22 mouse cellular contexts compared by ENCODE assay signal in the genomic region with DNA sequence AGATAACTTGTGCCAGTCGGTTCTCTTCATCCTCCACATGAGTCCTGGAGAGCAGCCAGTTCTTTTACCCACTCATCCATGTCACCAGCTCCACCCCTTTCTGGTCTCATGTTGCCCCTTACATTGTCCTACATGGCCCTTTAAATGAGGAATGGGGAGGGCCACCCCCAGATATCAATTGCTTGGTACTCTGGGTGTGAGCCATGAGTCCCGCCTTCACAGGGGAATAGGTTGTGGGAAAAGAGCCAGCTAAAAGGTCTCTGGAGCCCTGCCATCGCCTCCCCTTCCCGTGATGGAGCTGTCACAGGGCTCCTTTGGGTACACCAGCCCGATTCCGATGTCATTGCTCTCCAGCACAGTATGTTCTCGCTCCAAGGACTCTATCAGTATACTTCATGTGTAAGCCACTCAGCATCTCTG. TPM values are rescaled to one million over a fixed set of nuclear protein-coding genes. Genes with fewer than 3 reads are reported as not detected.
DNase-seq lines count a peak whose midpoint lies in the region; ATAC-seq lines count a peak whose summit lies in the region.
"Had no signal": no experiment of that assay in that cellular context is flagged by ENCODE, and none has a peak within 500 bp of the region (broad histone marks: within the 10 kb centered on the region; RNA-seq: fewer than 3 reads in every experiment).

No protein-coding gene starts in this region.

- H3K27me3 ChIP-seq in heart, embryonic 15.5 days, result 0 out of 2 replicates have a peak, but pooled peaks cover 4% of the 10 kb centered on the region
- peaks cover 13% of the 10 kb centered on the region; the same call in 1 of the 2 replicates for H3K27me3 ChIP-seq in heart, embryonic 10.5 days (ENCODE audit: insufficient read depth, poor library complexity, severe bottlenecking)
- H3K27me3 ChIP-seq in kidney, embryonic 15.5 days, result no peaks in the 10 kb centered on the region
- H3K27me3 ChIP-seq in kidney, embryonic 16.5 days (ENCODE audit: insufficient read depth, low read length), result no peaks in the 10 kb centered on the region
- H3K27me3 ChIP-seq: embryonic facial prominence, embryonic 13.5 days; forebrain, embryonic 13.5 days; hindbrain, embryonic 13.5 days had no signal

- WGBS in heart, embryonic 15.5 days, result 41% methylated on average over 7 of the region's 7 CpGs
- WGBS in heart, embryonic 10.5 days, result 77% methylated on average over 7 of the region's 7 CpGs
- WGBS in kidney, embryonic 15.5 days, result 75% methylated on average over 7 of the region's 7 CpGs
- 75% methylated on average over 7 of the region's 7 CpGs for WGBS in kidney, embryonic 16.5 days

- no peak overlapping the region for H3K4me3 ChIP-seq in heart, embryonic 15.5 days
- no peak overlapping the region for H3K4me3 ChIP-seq in heart, embryonic 10.5 days
- no peak overlapping the region for H3K4me3 ChIP-seq in kidney, embryonic 15.5 days (replicated peaks)
- H3K4me3 ChIP-seq in kidney, embryonic 16.5 days (ENCODE audit: low read length), result no peak overlapping the region
- H3K4me3 ChIP-seq: embryonic facial prominence, embryonic 13.5 days; forebrain, embryonic 13.5 days; hindbrain, embryonic 13.5 days had no signal

- no peak overlapping the region for H3K9ac ChIP-seq in heart, embryonic 15.5 days
- no peak overlapping the region for H3K9ac ChIP-seq in kidney, embryonic 15.5 days
- no peak overlapping the region for H3K9ac ChIP-seq in kidney, embryonic 16.5 days (replicated peaks; ENCODE audit: low read length)
- H3K9ac ChIP-seq: embryonic facial prominence, embryonic 13.5 days; forebrain, embryonic 13.5 days; hindbrain, embryonic 13.5 days had no signal

- H3K27ac ChIP-seq in heart, embryonic 15.5 days, result peak overlapping the region; percentile 81
- H3K27ac ChIP-seq in heart, embryonic 10.5 days, result no peak overlapping the region
- H3K27ac ChIP-seq in kidney, embryonic 15.5 days, result no peak overlapping the region
- no peak overlapping the region for H3K27ac ChIP-seq in kidney, embryonic 16.5 days (ENCODE audit: low read length)
- H3K27ac ChIP-seq: embryonic facial prominence, embryonic 13.5 days; forebrain, embryonic 13.5 days; hindbrain, embryonic 13.5 days; hindbrain, postnatal 0 days had no signal

- H3K36me3 ChIP-seq in heart, embryonic 15.5 days, result no peaks in the 10 kb centered on the region
- H3K36me3 ChIP-seq in heart, embryonic 10.5 days, result no peaks in the 10 kb centered on the region
- H3K36me3 ChIP-seq in kidney, embryonic 15.5 days, result no peaks in the 10 kb centered on the region
- H3K36me3 ChIP-seq in kidney, embryonic 16.5 days (ENCODE audit: insufficient read depth, low read length), result no peaks in the 10 kb centered on the region
- H3K36me3 ChIP-seq: embryonic facial prominence, embryonic 13.5 days; hindbrain, embryonic 13.5 days had no signal

- peaks cover 6% of the 10 kb centered on the region for H3K4me1 ChIP-seq in heart, embryonic 15.5 days (replicated peaks)
- H3K4me1 ChIP-seq in heart, embryonic 10.5 days, result no peaks in the 10 kb centered on the region
- H3K4me1 ChIP-seq in kidney, embryonic 15.5 days, result no peaks in the 10 kb centered on the region
- H3K4me1 ChIP-seq in kidney, embryonic 16.5 days (ENCODE audit: insufficient read depth, low read length), result no peaks in the 10 kb centered on the region
- H3K4me1 ChIP-seq: embryonic facial prominence, embryonic 13.5 days; forebrain, embryonic 13.5 days; hindbrain, embryonic 13.5 days had no signal

- DNase-seq in cerebellum, postnatal 14 days, result peak; percentile 24 to 48
- DNase-seq in cerebellum, postnatal 4 days (ENCODE audit: low spot score in 2 of 2), result no peak
- DNase-seq in heart, embryonic 10.5 days (ENCODE audit: low spot score), result no peak
- peak; percentile 21 for DNase-seq in kidney, adult 18-20 months
- DNase-seq in kidney, postnatal 36 days, result peak; percentile 42 to 66
- DNase-seq: adrenal gland, postnatal 10 days; cerebellum, adult 11-12 months; cerebellum, adult 9-10 months; gastrocnemius, postnatal 36 days; heart, adult 11 months; kidney, adult 11 months had no signal

- ATAC-seq in heart, embryonic 15.5 days (replicated peaks; ENCODE audit: insufficient number of reproducible peaks, insufficient read depth, low FRiP score, low read depth), result peak; percentile 86
- ATAC-seq in kidney, embryonic 15.5 days (replicated peaks; ENCODE audit: low FRiP score), result no peak
- ATAC-seq in kidney, embryonic 16.5 days (ENCODE audit: low FRiP score, low TSS enrichment), result no peak
- ATAC-seq: forebrain, embryonic 13.5 days; hindbrain, postnatal 0 days had no signal

- H3K9me3 ChIP-seq in heart, embryonic 15.5 days (replicated peaks), result no peaks in the 10 kb centered on the region
- no peaks in the 10 kb centered on the region for H3K9me3 ChIP-seq in heart, embryonic 10.5 days
- no peaks in the 10 kb centered on the region; the same call in 1 of the 2 replicates for H3K9me3 ChIP-seq in kidney, embryonic 15.5 days (replicated peaks)
- peaks cover 3% of the 10 kb centered on the region; the same call in 1 of the 2 replicates for H3K9me3 ChIP-seq in kidney, embryonic 16.5 days (ENCODE audit: low read length)
- H3K9me3 ChIP-seq: embryonic facial prominence, embryonic 13.5 days; hindbrain, embryonic 13.5 days had no signal

- no peak overlapping the region for H3K4me2 ChIP-seq in heart, embryonic 15.5 days
- no peak overlapping the region for H3K4me2 ChIP-seq in kidney, embryonic 15.5 days
- no peak overlapping the region for H3K4me2 ChIP-seq in kidney, embryonic 16.5 days (replicated peaks; ENCODE audit: low read depth, low read length)
- H3K4me2 ChIP-seq: embryonic facial prominence, embryonic 13.5 days; forebrain, embryonic 13.5 days; heart, embryonic 11.5 days; hindbrain, embryonic 13.5 days had no signal

RNA-seq across cellular contexts. Expression of a gene that starts 6.1 kb away (rescaled TPM):
- polyA plus RNA-seq in heart, embryonic 15.5 days (2015; fragmentation: Nextera tagmentation; extraction: Ambion mirVana), result 130 and 171 TPM in 2 replicates
- 124 and 308 TPM in 2 replicates for polyA plus RNA-seq in heart, embryonic 10.5 days (2016; fragmentation: Nextera tagmentation; extraction: Ambion mirVana)
- polyA plus RNA-seq in kidney, embryonic 15.5 days (2015; fragmentation: Nextera tagmentation; extraction: Ambion mirVana), result not detected in 2 replicates
- 0.21 TPM in 1 of 2 replicates, not detected in the other for polyA plus RNA-seq in kidney, embryonic 16.5 days (2015; fragmentation: Nextera tagmentation; extraction: Ambion mirVana)
- polyA plus RNA-seq: cortical plate, adult 2 months; forebrain, embryonic 13.5 days; intestine, embryonic 14.5 days had no signal

RNA-seq across cellular contexts. Expression of a gene that starts 21.1 kb away (rescaled TPM):
- polyA plus RNA-seq in heart, embryonic 15.5 days (2015; fragmentation: Nextera tagmentation; extraction: Ambion mirVana), result 3,881 and 5,336 TPM in 2 replicates
- 2,404 and 4,482 TPM in 2 replicates for polyA plus RNA-seq in heart, embryonic 10.5 days (2016; fragmentation: Nextera tagmentation; extraction: Ambion mirVana)
- polyA plus RNA-seq in kidney, embryonic 15.5 days (2015; fragmentation: Nextera tagmentation; extraction: Ambion mirVana), result 0.31 TPM in 1 of 2 replicates, not detected in the other
- polyA plus RNA-seq in kidney, embryonic 16.5 days (2015; fragmentation: Nextera tagmentation; extraction: Ambion mirVana), result 0.41 and 1.00 TPM in 2 replicates
- polyA plus RNA-seq: C2C12 had no signal

RNA-seq across cellular contexts. Expression of a gene that starts 38.8 kb away (rescaled TPM):
- 12.1 and 17.6 TPM in 2 replicates for polyA plus RNA-seq in heart, embryonic 15.5 days (2015; fragmentation: Nextera tagmentation; extraction: Ambion mirVana)
- 13.6 and 18.5 TPM in 2 replicates for polyA plus RNA-seq in heart, embryonic 10.5 days (2016; fragmentation: Nextera tagmentation; extraction: Ambion mirVana)
- 15.3 and 17.0 TPM in 2 replicates for polyA plus RNA-seq in kidney, embryonic 15.5 days (2015; fragmentation: Nextera tagmentation; extraction: Ambion mirVana)
- polyA plus RNA-seq in kidney, embryonic 16.5 days (2015; fragmentation: Nextera tagmentation; extraction: Ambion mirVana), result 10.4 and 13.9 TPM in 2 replicates

RNA-seq across cellular contexts. Expression of a gene that starts 42.9 kb away (rescaled TPM):
- 52.1 and 60.0 TPM in 2 replicates for polyA plus RNA-seq in heart, embryonic 15.5 days (2015; fragmentation: Nextera tagmentation; extraction: Ambion mirVana)
- 40.8 and 44.9 TPM in 2 replicates for polyA plus RNA-seq in heart, embryonic 10.5 days (2016; fragmentation: Nextera tagmentation; extraction: Ambion mirVana)
- 47.2 and 56.0 TPM in 2 replicates for polyA plus RNA-seq in kidney, embryonic 15.5 days (2015; fragmentation: Nextera tagmentation; extraction: Ambion mirVana)
- 58.6 and 61.5 TPM in 2 replicates for polyA plus RNA-seq in kidney, embryonic 16.5 days (2015; fragmentation: Nextera tagmentation; extraction: Ambion mirVana)

RNA-seq across cellular contexts. Expression of a gene that starts 59.2 kb away (rescaled TPM):
- 6.6 and 7.7 TPM in 2 replicates for polyA plus RNA-seq in heart, embryonic 15.5 days (2015; fragmentation: Nextera tagmentation; extraction: Ambion mirVana)
- 8.0 and 8.4 TPM in 2 replicates for polyA plus RNA-seq in heart, embryonic 10.5 days (2016; fragmentation: Nextera tagmentation; extraction: Ambion mirVana)
- polyA plus RNA-seq in kidney, embryonic 15.5 days (2015; fragmentation: Nextera tagmentation; extraction: Ambion mirVana), result 6.4 and 6.6 TPM in 2 replicates
- polyA plus RNA-seq in kidney, embryonic 16.5 days (2015; fragmentation: Nextera tagmentation; extraction: Ambion mirVana), result 6.4 and 6.8 TPM in 2 replicates

Comparison
In these comparisons a context has a peak if more than half of its experiments do, and no peak if none do; other contexts are left out.
1. DNase-seq: peak in cerebellum, postnatal 14 days (2 of 2), kidney, adult 18-20 months (single experiment) and kidney, postnatal 36 days (2 of 2); none in cerebellum, postnatal 4 days (0 of 2) and heart, embryonic 10.5 days (single experiment).
2. RNA of a gene that starts 6.1 kb away (polyA plus RNA-seq): 130 to 171 TPM in heart, embryonic 15.5 days and 124 to 308 TPM in heart, embryonic 10.5 days; 0.21 TPM in kidney, embryonic 16.5 days and not detected in kidney, embryonic 15.5 days; every median in the first group is over 100 times any median in the second.
3. RNA of a gene that starts 21.1 kb away (polyA plus RNA-seq): 3,881 to 5,336 TPM in heart, embryonic 15.5 days and 2,404 to 4,482 TPM in heart, embryonic 10.5 days; 0.41 to 1.00 TPM in kidney, embryonic 16.5 days and 0.31 TPM in kidney, embryonic 15.5 days; every median in the first group is over 1,000 times any median in the second.